Mouse (Mus musculus): ENCODE results near the gene Ciita. TPM values are rescaled to one million over a fixed set of nuclear protein-coding genes. Genes with fewer than 3 reads are reported as not detected.

The Ciita gene
- total and polyA plus RNA-seq, 3 experiments, result 39.1 to 69.6 (median 39.8) TPM

DNA sequence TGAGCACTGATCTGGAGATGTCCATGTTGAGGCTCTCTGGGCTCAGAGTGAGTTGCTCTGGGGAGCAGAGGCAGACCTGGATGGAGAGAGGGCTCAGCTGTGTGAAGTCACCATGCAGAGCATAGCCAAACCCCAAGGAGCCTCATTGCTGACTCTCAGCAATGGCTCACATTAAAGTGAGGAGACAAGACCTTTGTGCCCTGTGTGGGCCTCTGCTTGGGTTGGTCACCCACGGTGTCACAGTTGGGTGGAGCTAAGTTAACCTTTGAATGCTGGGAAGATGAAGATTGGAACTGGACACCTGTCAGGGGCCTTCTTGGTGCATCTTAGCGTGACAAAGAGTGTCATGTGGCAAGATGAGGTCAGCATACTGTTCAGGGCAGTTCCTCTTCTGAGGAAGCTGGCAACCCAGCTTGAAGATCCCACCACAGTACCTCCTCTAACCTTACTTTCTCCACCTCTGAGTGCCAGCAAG lies 16.0 kb downstream of the Ciita start:
- H3K4me1 ChIP-seq (ENCODE audit: control insufficient read depth in 1 of 2, insufficient read depth in 2 of 2), result peaks cover 49 to 81% of the 10 kb centered on the region in 2 experiments
- in situ Hi-C loops (cut with MboI; ENCODE audit: low pct_ligation_motif_present, low pct_unique_long_range_greater_than_20kb, low sequenced_read_pairs) (no loop called here), dilution Hi-C loops (cut with MboI; ENCODE audit: extremely low pct_ligation_motif_present, extremely low pct_unique_long_range_greater_than_20kb, low sequenced_read_pairs) (no loop called here)
- H3K27me3 ChIP-seq (replicated peaks), result no peaks in the 10 kb centered on the region
- H3K9ac ChIP-seq (ENCODE audit: insufficient read depth, low read depth), result peak overlapping the region; percentile 55; the same call in 1 of the 2 replicates
- H3K9me3 ChIP-seq (replicated peaks; ENCODE audit: low read length), result no peaks in the 10 kb centered on the region
- H3K27ac ChIP-seq (ENCODE audit: insufficient read depth, low read depth), result peak overlapping the region; percentile 84
- H3K4me3 ChIP-seq (replicated peaks in 1 of 3; ENCODE audit: low read depth in 2 of 3, low read length in 2 of 3, poor library complexity in 1 of 3), result peak overlapping the region; percentile 26 to 64 (median 53)
- H3K36me3 ChIP-seq (replicated peaks in 1 of 2; ENCODE audit: control insufficient read depth in 1 of 2, insufficient read depth in 1 of 2, low read length in 1 of 2), result peaks cover 3 to 73% of the 10 kb centered on the region in 2 experiments
- DNase-seq (ENCODE audit: extremely low read depth), result peak; percentile 95
- H3K79me2 ChIP-seq (replicated peaks; ENCODE audit: control insufficient read depth, extremely low read depth, insufficient read depth, poor library complexity, severe bottlenecking), result no peaks in the 10 kb centered on the region
- H3K4me2 ChIP-seq (ENCODE audit: insufficient read depth, low read depth, poor library complexity, severe bottlenecking), result peak overlapping the region; percentile 48; the same call in 1 of the 2 replicates
- TF ChIP-seq TCF12 (IDR thresholded peaks at IDR 0.05; ENCODE audit: low read depth, low read length) (peak; percentile 99), SMC3 (IDR thresholded peaks at IDR 0.05; ENCODE audit: low read depth, low read length) (peak; percentile 34; the same call in 1 of the 2 replicates), ZC3H11A (IDR thresholded peaks at IDR 0.05; ENCODE audit: low read depth, low read length) (no peak), UBTF (IDR thresholded peaks at IDR 0.05; ENCODE audit: low read depth, low read length) (no peak), CTCF (conservative IDR thresholded peaks at IDR 0.05 in 1 of 2, IDR thresholded peaks at IDR 0.05 in 1 of 2; ENCODE audit: low read depth in 2 of 2, low read length in 2 of 2) (no peak), ZNF384 (IDR thresholded peaks at IDR 0.05; ENCODE audit: low read depth, low read length) (no peak), MAX (IDR thresholded peaks at IDR 0.05; ENCODE audit: low read length) (peak; percentile 94), IRF4 (IDR thresholded peaks at IDR 0.05; ENCODE audit: low read depth, low read length) (peak; percentile 90), POLR2AphosphoS2 (IDR thresholded peaks at IDR 0.05; ENCODE audit: low read depth, low read length) (peak; percentile 54; the same call in 1 of the 2 replicates), CHD1 (IDR thresholded peaks at IDR 0.05; ENCODE audit: low read depth, low read length) (peak; percentile 71), TBP (conservative IDR thresholded peaks at IDR 0.05; ENCODE audit: low read depth, low read length) (peak; percentile 85), ETS1 (conservative IDR thresholded peaks at IDR 0.05; ENCODE audit: low read depth, low read length) (peak; percentile 99), ZKSCAN1 (IDR thresholded peaks at IDR 0.05; ENCODE audit: borderline replicate concordance, low read depth, low read length) (no peak), JUN (IDR thresholded peaks at IDR 0.05; ENCODE audit: insufficient read depth, low read depth, low read length) (peak; percentile 99), GABPA (IDR thresholded peaks at IDR 0.05; ENCODE audit: insufficient replicate concordance, low read depth, low read length) (no peak), RCOR1 (conservative IDR thresholded peaks at IDR 0.05; ENCODE audit: low read depth, low read length) (peak; percentile 89), HCFC1 (IDR thresholded peaks at IDR 0.05; ENCODE audit: low read depth, low read length) (peak; percentile 65), NELFE (IDR thresholded peaks at IDR 0.05; ENCODE audit: low read depth, low read length) (no peak; the same call in 1 of the 2 replicates), JUND (conservative IDR thresholded peaks at IDR 0.05; ENCODE audit: low read depth, low read length) (peak; percentile 95), MAFK (IDR thresholded peaks at IDR 0.05; ENCODE audit: insufficient replicate concordance, low read length) (peak; percentile 73), E2F4 (IDR thresholded peaks at IDR 0.05; ENCODE audit: insufficient replicate concordance, low read depth, low read length) (no peak), PAX5 (IDR thresholded peaks at IDR 0.05; ENCODE audit: low read length) (no peak), USF2 (conservative IDR thresholded peaks at IDR 0.05; ENCODE audit: low read depth, low read length) (peak; percentile 63), EP300 (IDR thresholded peaks at IDR 0.05; ENCODE audit: low read length) (peak; percentile 99), NRF1 (IDR thresholded peaks at IDR 0.05; ENCODE audit: low read depth, low read length) (no peak), MXI1 (IDR thresholded peaks at IDR 0.05; ENCODE audit: low read depth, low read length) (peak; percentile 79; the same call in 1 of the 2 replicates), RAD21 (IDR thresholded peaks at IDR 0.05; ENCODE audit: low read depth, low read length) (peak; percentile 3), KAT2A (IDR thresholded peaks at IDR 0.05; ENCODE audit: insufficient replicate concordance, low read length) (0 out of 2 replicates have a peak, but pooled peaks have one; percentile 51), SIN3A (IDR thresholded peaks at IDR 0.05; ENCODE audit: low read length) (peak; percentile 97), ZMIZ1 (IDR thresholded peaks at IDR 0.05; ENCODE audit: low read depth, low read length) (peak; percentile 82; the same call in 1 of the 2 replicates), MAZ (IDR thresholded peaks at IDR 0.05; ENCODE audit: low read depth, low read length) (0 out of 2 replicates have a peak, but pooled peaks have one; percentile 39), ELF1 (IDR thresholded peaks at IDR 0.05; ENCODE audit: low read depth, low read length) (peak; percentile 76), BHLHE40 (IDR thresholded peaks at IDR 0.05; ENCODE audit: low read depth, low read length) (peak; percentile 94), MEF2A (IDR thresholded peaks at IDR 0.05; ENCODE audit: borderline replicate concordance, low read depth, low read length) (peak; percentile 98), USF1 (IDR thresholded peaks at IDR 0.05; ENCODE audit: low read depth, low read length) (peak; percentile 77), CHD2 (IDR thresholded peaks at IDR 0.05; ENCODE audit: low read length) (peak; percentile 81), POLR2A (IDR thresholded peaks at IDR 0.05; ENCODE audit: low read depth, low read length) (peak; percentile 70), MYC (IDR thresholded peaks at IDR 0.05; ENCODE audit: low read depth, low read length) (peak; percentile 94)

All from CH12.LX (cell line).